Mouse (Mus musculus) heart, adult 2 months (tissue): Measurements from ENCODE around the gene Sept5. TPM values are rescaled to one million over a fixed set of nuclear protein-coding genes. Genes with fewer than 3 reads are reported as not detected.

Source experiments
- DNase-seq, 2 experiments: peaks; one replicate each; pipeline ENCODE4 v3.0.0; 2021
- H3K27ac ChIP-seq: fragments of 200-600 bp; 2 replicates; pipeline ENCODE4 v1.8.1; 2022
- H3K27me3 ChIP-seq: fragments of 200-500 bp; 2 replicates; pipeline ENCODE4 v1.6.1; 2012; ENCODE audit warnings: mild to moderate bottlenecking, low read length, inconsistent platforms, mixed read lengths; ENCODE audit not compliant: control insufficient read depth, insufficient read depth
- H3K36me3 ChIP-seq: fragments of 200-500 bp; 2 replicates; pipeline ENCODE4 v1.6.1; 2012; ENCODE audit warnings: low read length, inconsistent platforms; ENCODE audit not compliant: control insufficient read depth, insufficient read depth
- H3K4me1 ChIP-seq: fragments of 200-500 bp; 2 replicates; pipeline ENCODE4 v1.6.1; 2011; ENCODE audit warnings: low read length; ENCODE audit not compliant: control insufficient read depth, insufficient read depth
- H3K4me3 ChIP-seq: fragments of 200-600 bp; 2 replicates; pipeline ENCODE4 v1.8.1; 2022
- H3K79me2 ChIP-seq: fragments of 200-500 bp; replicated peaks from 2 replicates; pipeline ENCODE4 v1.6.1; 2012; ENCODE audit warnings: mild to moderate bottlenecking, inconsistent platforms, low read length, moderate library complexity, mixed read lengths; ENCODE audit not compliant: control insufficient read depth, insufficient read depth
- H3K9ac ChIP-seq: fragments of 200-500 bp; 2 replicates; pipeline ENCODE4 v1.6.1; 2012; ENCODE audit warnings: low read depth, mild to moderate bottlenecking, control low read depth, inconsistent platforms, low read length, mixed read lengths
- CTCF ChIP-seq: fragments of 200-600 bp; IDR thresholded peaks from 2 replicates; pipeline ENCODE4 v1.8.1; 2022; ENCODE audit warnings: antibody characterized with exemption, mild to moderate bottlenecking, moderate library complexity
- EP300 ChIP-seq: fragments of 200-500 bp; IDR thresholded peaks from 2 replicates; pipeline ENCODE4 v1.6.1; 2011; ENCODE audit warnings: low read depth, low read length, control low read depth; ENCODE audit not compliant: insufficient read depth
- POLR2A ChIP-seq: fragments of 200-500 bp; IDR thresholded peaks from 2 replicates; pipeline ENCODE4 v1.6.1; 2011; ENCODE audit warnings: mild to moderate bottlenecking, low read depth, low read length, control low read depth; ENCODE audit not compliant: insufficient read depth
- WGBS: fragments of 180-500 bp; shearing (Covaris S2); methylation state at CpG from one replicate; pipeline ENCODE4 v1.1.7; 2018; 5-methylcytosine and 5-hydroxymethylcytosine counted together
- intact Hi-C: fragments of 180-260 bp; cut with DNase I; formaldehyde crosslinking; loops from one replicate; pipeline ENCODE4 v1.15.1; 2025
- polyA plus RNA-seq: library from polyadenylated mRNA; depleted of rRNA; stranded (reverse); fragments of >200 nt; gene quantifications from 2 replicates; pipeline ENCODE4 v1.2.3, GENCODE M21; 2012
- total RNA-seq, 2 experiments: library from RNA; stranded (reverse); gene quantifications; 2 replicates each; pipeline ENCODE4 v1.2.3; 2021

Gene Sept5
- total and polyA plus RNA-seq, 3 experiments: 3.2 to 7.3 (median 5.6) TPM

GRCm38 (mm10) chr16:18625791-18626311, 3.9 kb downstream of the Sept5 start:
- Histone ChIP-seq H3K27ac (peak overlapping the region; percentile 17; the same call in 1 of the 2 replicates), H3K27me3 (peaks cover 2% of the 10 kb centered on the region; the same call in 1 of the 2 replicates), H3K36me3 (no peaks in the 10 kb centered on the region), H3K4me3 (peak overlapping the region; percentile 55), H3K4me1 (no peaks in the 10 kb centered on the region; the same call in 1 of the 2 replicates), H3K79me2 (no peaks in the 10 kb centered on the region), H3K9ac (peak overlapping the region; percentile 37; the same call in 1 of the 2 replicates)
- TF ChIP-seq EP300 (no peak), CTCF (no peak), POLR2A (no peak)
- intact Hi-C loops: loop anchor here (2.0 to 5.0 kb wide), 4 partner anchors 53 to 231 kb away; partner anchors contain the start of genes Cdc45 and Ufd1
- DNase-seq: no peak
- WGBS: 15% methylated on average over 26 of the region's 26 CpGs

GRCm38 (mm10) chr16:18625097-18625496, 4.7 kb downstream of the Sept5 start:
- TF ChIP-seq CTCF: no peak
- TF ChIP-seq EP300: no peak
- TF ChIP-seq POLR2A: no peak
- intact Hi-C loops: loop anchor here (5.0 kb wide), 3 partner anchors 172 to 232 kb away; partner anchors contain the start of genes Cdc45 and Ufd1
- Histone ChIP-seq H3K36me3 (no peaks in the 10 kb centered on the region), H3K27me3 (peaks cover 4% of the 10 kb centered on the region; the same call in 1 of the 2 replicates), H3K9ac (no peak overlapping the region), H3K27ac (no peak overlapping the region), H3K79me2 (no peaks in the 10 kb centered on the region), H3K4me3 (no peak overlapping the region), H3K4me1 (no peaks in the 10 kb centered on the region; the same call in 1 of the 2 replicates)
- WGBS: 64% methylated on average over 14 of the region's 14 CpGs
- DNase-seq: no peak

- H3K4me1 ChIP-seq: no peaks in the 10 kb centered on the region; the same call in 1 of the 2 replicates
- no peak for DNase-seq
- no peak for TF ChIP-seq EP300
- no peak for TF ChIP-seq CTCF
- no peak for TF ChIP-seq POLR2A
- H3K4me3 ChIP-seq: no peak overlapping the region
- intact Hi-C loops: loop anchor here (5.0 kb wide), 3 partner anchors 173 to 233 kb away; partner anchors contain the start of genes Cdc45 and Ufd1
- H3K36me3 ChIP-seq: no peaks in the 10 kb centered on the region
- H3K27me3 ChIP-seq: peaks cover 4% of the 10 kb centered on the region; the same call in 1 of the 2 replicates
- no peak overlapping the region for H3K27ac ChIP-seq
- H3K79me2 ChIP-seq: no peaks in the 10 kb centered on the region
- no peak overlapping the region for H3K9ac ChIP-seq
- WGBS: 36% methylated on average over 15 of the region's 15 CpGs
Measured at GRCm38 (mm10) chr16:18624641-18625040, 5.1 kb downstream of the Sept5 start.

GRCm38 (mm10) chr16:18623751-18624540, 5.8 kb downstream of the Sept5 start:
- TF ChIP-seq CTCF: no peak
- TF ChIP-seq EP300: no peak
- no peak for TF ChIP-seq POLR2A
- WGBS: 44% methylated on average over 15 of the region's 15 CpGs
- Histone ChIP-seq H3K4me3 (no peak overlapping the region), H3K27ac (no peak overlapping the region), H3K27me3 (peaks cover 1% of the 10 kb centered on the region; the same call in 1 of the 2 replicates), H3K36me3 (no peaks in the 10 kb centered on the region), H3K79me2 (no peaks in the 10 kb centered on the region), H3K4me1 (no peaks in the 10 kb centered on the region; the same call in 1 of the 2 replicates), H3K9ac (no peak overlapping the region)
- DNase-seq: no peak
- intact Hi-C loops: no loop called here

GRCm38 (mm10) chr16:18622916-18623750, 6.6 kb downstream of the Sept5 start:
- Histone ChIP-seq H3K36me3 (no peaks in the 10 kb centered on the region), H3K9ac (no peak overlapping the region), H3K27me3 (peaks cover 1% of the 10 kb centered on the region; the same call in 1 of the 2 replicates), H3K4me1 (no peaks in the 10 kb centered on the region; the same call in 1 of the 2 replicates), H3K4me3 (no peak overlapping the region), H3K79me2 (no peaks in the 10 kb centered on the region), H3K27ac (no peak overlapping the region)
- 56% methylated on average over 29 of the region's 29 CpGs for WGBS
- TF ChIP-seq CTCF (no peak), EP300 (no peak), POLR2A (no peak)
- DNase-seq: no peak
- intact Hi-C loops: no loop called here
